Comparison of ENCODE assay signal across 13 mouse cellular contexts in the genomic region with DNA sequence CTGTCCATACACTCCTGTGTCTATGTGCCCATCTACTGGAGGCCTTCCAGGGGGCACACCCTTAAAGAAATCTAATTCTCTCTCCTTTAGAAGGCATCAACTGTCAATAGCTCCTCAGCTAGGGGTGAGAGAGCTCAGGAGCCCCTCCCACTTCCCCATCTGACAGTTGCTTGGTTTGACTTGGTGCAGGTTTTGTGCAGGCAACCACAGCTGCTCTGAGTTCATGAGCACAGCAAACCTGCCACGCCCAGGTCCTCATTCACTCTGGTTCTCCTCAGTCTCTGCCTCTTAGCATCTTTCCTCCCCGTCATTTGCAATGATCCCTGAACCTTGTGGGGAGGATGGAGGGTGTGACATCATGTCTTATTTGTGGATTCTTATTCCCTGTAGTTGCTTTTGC. TPM values are rescaled to one million over a fixed set of nuclear protein-coding genes. Genes with fewer than 3 reads are reported as not detected.
DNase-seq lines count a peak whose midpoint lies in the region; ATAC-seq and TF ChIP-seq lines count a peak whose summit lies in the region.
"Had no signal": no experiment of that assay in that cellular context is flagged by ENCODE, and none has a peak within 500 bp of the region (broad histone marks: within the 10 kb centered on the region; RNA-seq: fewer than 3 reads in every experiment).

No protein-coding gene starts in this region.

- ATAC-seq in common myeloid progenitor, adult 5-6 weeks (replicated peaks; ENCODE audit: low read depth, poor library complexity, severe bottlenecking): peak; percentile 78
- ATAC-seq: intestine, embryonic 16.5 days had no signal

- WGBS in heart, embryonic 10.5 days: 76% methylated on average over 2 of the region's 2 CpGs
- 10% methylated on average over 2 of the region's 2 CpGs for WGBS in thymus, adult 2 months

- no peaks in the 10 kb centered on the region for H3K36me3 ChIP-seq in heart, embryonic 10.5 days
- no peaks in the 10 kb centered on the region for H3K36me3 ChIP-seq in thymus, adult 2 months (ENCODE audit: control insufficient read depth, insufficient read depth, low read length)
- H3K36me3 ChIP-seq: liver, embryonic 15.5 days had no signal

- no peaks in the 10 kb centered on the region for H3K9me3 ChIP-seq in heart, embryonic 10.5 days
- H3K9me3 ChIP-seq: liver, embryonic 15.5 days had no signal

- peaks cover 12% of the 10 kb centered on the region; the same call in 1 of the 2 replicates for H3K4me1 ChIP-seq in heart, embryonic 10.5 days
- peaks cover 19% of the 10 kb centered on the region for H3K4me1 ChIP-seq in thymus, adult 2 months (replicated peaks; ENCODE audit: control insufficient read depth, insufficient read depth, low read length)
- H3K4me1 ChIP-seq: liver, embryonic 15.5 days had no signal

- intact Hi-C loops in heart, postnatal 36 days (cut with DNase I): no loop called here

- TF ChIP-seq CTCF in thymus, adult 2 months (IDR thresholded peaks at IDR 0.05; ENCODE audit: borderline replicate concordance, control insufficient read depth, extremely low read depth, insufficient read depth, low read length, poor library complexity): no peak

- DNase-seq in heart, embryonic 10.5 days (ENCODE audit: low spot score): peak; percentile 52
- DNase-seq in heart, adult 9 months (ENCODE audit: low spot score in 2 of 2): no peak
- peak; percentile 14 for DNase-seq in 416B (ENCODE audit: low read depth)
- peak; percentile 64 for DNase-seq in thymus, adult 2 months
- DNase-seq in ovary, adult 18-20 months (ENCODE audit: low spot score): no peak
- no peak for DNase-seq in heart, postnatal 36 days
- DNase-seq: cerebellum, adult 18-20 months; heart, adult 18-20 months; heart, postnatal 14 days; kidney, postnatal 36 days had no signal

- no peak overlapping the region for H3K4me3 ChIP-seq in heart, embryonic 10.5 days
- H3K4me3 ChIP-seq in thymus, adult 2 months (ENCODE audit: control insufficient read depth, insufficient read depth, low read length): no peak overlapping the region
- H3K4me3 ChIP-seq: liver, embryonic 15.5 days had no signal

- TF ChIP-seq POLR2A in thymus, adult 2 months (IDR thresholded peaks at IDR 0.05; ENCODE audit: control insufficient read depth, extremely low read depth, insufficient read depth, low read length, poor library complexity): no peak

- peaks cover 44% of the 10 kb centered on the region for H3K27me3 ChIP-seq in heart, embryonic 10.5 days (ENCODE audit: insufficient read depth, poor library complexity, severe bottlenecking)
- no peaks in the 10 kb centered on the region for H3K27me3 ChIP-seq in thymus, adult 2 months (ENCODE audit: control insufficient read depth, insufficient read depth, low read length)
- H3K27me3 ChIP-seq: liver, embryonic 15.5 days had no signal

- no peak overlapping the region for H3K27ac ChIP-seq in heart, embryonic 10.5 days
- no peak overlapping the region for H3K27ac ChIP-seq in thymus, adult 2 months (ENCODE audit: control insufficient read depth, insufficient read depth, low read length)
- H3K27ac ChIP-seq: liver, embryonic 15.5 days had no signal

RNA-seq across cellular contexts. Expression of a gene that starts 51.9 kb away (rescaled TPM):
- 1.2 and 1.7 TPM in 2 replicates for polyA plus RNA-seq in heart, embryonic 10.5 days (2016; fragmentation: Nextera tagmentation; extraction: Ambion mirVana)
- 77.8 and 110 TPM in 2 replicates for total RNA-seq in common myeloid progenitor, adult 5-6 weeks (2017)
- polyA plus RNA-seq in thymus, adult 2 months (2012; rRNA removed): 1,143 and 1,279 TPM in 2 replicates
- 10 to 100 TPM in 1 of 2 experiments, 1 to 10 TPM in 1; 7.0 to 12.2 TPM for total RNA-seq in heart, postnatal 36 days (2021)

Comparison
In these comparisons a context has a peak if more than half of its experiments do, and no peak if none do; other contexts are left out.
1. DNase-seq: peak in heart, embryonic 10.5 days (single experiment), 416B (single experiment) and thymus, adult 2 months (single experiment); none in heart, adult 9 months (0 of 2), ovary, adult 18-20 months (single experiment) and heart, postnatal 36 days (0 of 2).